Mouse (Mus musculus) T-helper 2 cell (primary cell): ENCODE data around the gene Timm44.

Experiments used
- in situ Hi-C: fragments of 300-600 bp; cut with MboI, MseI; formaldehyde crosslinking; loops from one replicate; pipeline ENCODE4 v1.15.1; 2025; ENCODE audit warnings: high pct_unique_total_duplicates

Timm44 gene

GRCm38 (mm10) chr8:4265160-4265914, 10.4 kb downstream of the Timm44 start:
- in situ Hi-C loops = loop anchor here (10.0 kb wide), 1 partner anchor 61 kb away; no protein-coding TSS in a partner anchor

- in situ Hi-C loops = loop anchor here (10.0 kb wide), 1 partner anchor 58 kb away; no protein-coding TSS in a partner anchor
Observed at GRCm38 (mm10) chr8:4263105-4263791, 12.5 kb downstream of the Timm44 start.

GRCm38 (mm10) chr8:4259805-4260170, 15.9 kb downstream of the Timm44 start:
- in situ Hi-C loops = loop anchor here (5.0 to 10.0 kb wide), 2 partner anchors 55 to 63 kb away; no protein-coding TSS in a partner anchor

GRCm38 (mm10) chr8:4259125-4259804, 16.4 kb downstream of the Timm44 start, which contains the start of gene Ctxn1:
Gene Ctxn1, minus strand, starts transcription at chr8:4259274.
- in situ Hi-C loops = loop anchor here (5.0 kb wide), 1 partner anchor 63 kb away; no protein-coding TSS in a partner anchor

- in situ Hi-C loops = loop anchor here (5.0 kb wide), 1 partner anchor 64 kb away; no protein-coding TSS in a partner anchor
Observed at GRCm38 (mm10) chr8:4258678-4259077, 17.0 kb downstream of the Timm44 start.

- in situ Hi-C loops = loop anchor here (5.0 kb wide), 1 partner anchor 64 kb away; no protein-coding TSS in a partner anchor
Observed at GRCm38 (mm10) chr8:4258233-4258632, 17.5 kb downstream of the Timm44 start.

GRCm38 (mm10) chr8:4257350-4257749, 18.4 kb downstream of the Timm44 start:
- in situ Hi-C loops = loop anchor here (5.0 kb wide), 1 partner anchor 65 kb away; no protein-coding TSS in a partner anchor

GRCm38 (mm10) chr8:4256911-4257310, 18.8 kb downstream of the Timm44 start:
- in situ Hi-C loops = loop anchor here (5.0 kb wide), 1 partner anchor 65 kb away; no protein-coding TSS in a partner anchor

GRCm38 (mm10) chr8:4255471-4255870, 20.2 kb downstream of the Timm44 start:
- in situ Hi-C loops = loop anchor here (5.0 kb wide), 1 partner anchor 67 kb away; no protein-coding TSS in a partner anchor

GRCm38 (mm10) chr8:4254001-4254400, 21.7 kb downstream of the Timm44 start:
- in situ Hi-C loops = loop anchor here (5.0 kb wide), 1 partner anchor 897 kb away; no protein-coding TSS in a partner anchor

- in situ Hi-C loops = loop anchor here (5.0 kb wide), 1 partner anchor 896 kb away; no protein-coding TSS in a partner anchor
Observed at GRCm38 (mm10) chr8:4252934-4253841, 22.5 kb downstream of the Timm44 start, which contains the start of gene Snapc2. Gene Snapc2, plus strand, starts transcription at chr8:4253080.

- in situ Hi-C loops = loop anchor here (5.0 kb wide), 1 partner anchor 895 kb away; no protein-coding TSS in a partner anchor
Observed at GRCm38 (mm10) chr8:4252116-4252760, 23.5 kb downstream of the Timm44 start.

GRCm38 (mm10) chr8:4250306-4250970, 25.3 kb downstream of the Timm44 start:
- in situ Hi-C loops = loop anchor here (5.0 kb wide), 1 partner anchor 893 kb away; no protein-coding TSS in a partner anchor

- in situ Hi-C loops = no loop called here
Observed at GRCm38 (mm10) chr8:4249213-4249612, 26.5 kb downstream of the Timm44 start.

GRCm38 (mm10) chr8:4247951-4248540, 27.7 kb downstream of the Timm44 start, which contains the start of gene Tgfbr3l:
Gene Tgfbr3l, plus strand, starts transcription at chr8:4248214.
- in situ Hi-C loops = no loop called here

- in situ Hi-C loops = no loop called here
Observed at GRCm38 (mm10) chr8:4247241-4247640, 28.5 kb downstream of the Timm44 start.

GRCm38 (mm10) chr8:4245737-4246136, 30.0 kb downstream of the Timm44 start:
- in situ Hi-C loops = no loop called here

GRCm38 (mm10) chr8:4245061-4245460, 30.7 kb downstream of the Timm44 start:
- in situ Hi-C loops = no loop called here
